Mouse (Mus musculus) kidney, adult 2 months (tissue): ENCODE data around the gene Nrxn3. TPM values are rescaled to one million over a fixed set of nuclear protein-coding genes. Genes with fewer than 3 reads are reported as not detected.

Source experiments
- DNase-seq: peaks from one replicate; pipeline ENCODE4 v3.0.0; 2021
- H3K27ac ChIP-seq: fragments of 200-500 bp; 2 replicates; pipeline ENCODE4 v1.5.1; 2012; ENCODE audit warnings: low read depth, low read length, control low read depth, inconsistent platforms; ENCODE audit not compliant: insufficient read depth
- H3K27me3 ChIP-seq: fragments of 200-500 bp; replicated peaks from 2 replicates; pipeline ENCODE4 v1.6.1; 2012; ENCODE audit warnings: mild to moderate bottlenecking, moderate library complexity, low read length, inconsistent platforms; ENCODE audit not compliant: control insufficient read depth, insufficient read depth
- H3K36me3 ChIP-seq: fragments of 200-500 bp; 2 replicates; pipeline ENCODE4 v1.6.1; 2012; ENCODE audit warnings: mild to moderate bottlenecking, moderate library complexity, low read length, inconsistent platforms; ENCODE audit not compliant: control insufficient read depth, insufficient read depth
- H3K4me1 ChIP-seq: fragments of 200-500 bp; 2 replicates; pipeline ENCODE4 v1.6.1; 2011; ENCODE audit warnings: low read length; ENCODE audit not compliant: control insufficient read depth, insufficient read depth
- H3K4me3 ChIP-seq: fragments of 200-500 bp; 2 replicates; pipeline ENCODE4 v1.5.1; 2011; ENCODE audit warnings: mild to moderate bottlenecking, low read depth, low read length, control low read depth; ENCODE audit not compliant: insufficient read depth
- CTCF ChIP-seq: fragments of 200-500 bp; conservative IDR thresholded peaks from 2 replicates; pipeline ENCODE4 v1.5.1; 2011; ENCODE audit warnings: low read depth, mild to moderate bottlenecking, control low read depth, low read length, moderate library complexity, mixed read lengths; ENCODE audit not compliant: insufficient read depth, insufficient read length
- POLR2A ChIP-seq: fragments of 200-500 bp; IDR thresholded peaks from one replicate; pipeline ENCODE4 v1.6.1; 2011; ENCODE audit warnings: low read depth, low read length, control low read depth
- WGBS: fragments of 180-500 bp; shearing (Covaris S2); methylation state at CpG from one replicate; pipeline ENCODE4 v1.1.7; 2018; 5-methylcytosine and 5-hydroxymethylcytosine counted together
- polyA plus RNA-seq: library from polyadenylated mRNA; depleted of rRNA; stranded (reverse); fragments of >200 nt; gene quantifications from 2 replicates; pipeline ENCODE4 v1.2.3, GENCODE M21; 2012

The Nrxn3 gene
- polyA plus RNA-seq, 1 experiment: 0.39 TPM

DNA sequence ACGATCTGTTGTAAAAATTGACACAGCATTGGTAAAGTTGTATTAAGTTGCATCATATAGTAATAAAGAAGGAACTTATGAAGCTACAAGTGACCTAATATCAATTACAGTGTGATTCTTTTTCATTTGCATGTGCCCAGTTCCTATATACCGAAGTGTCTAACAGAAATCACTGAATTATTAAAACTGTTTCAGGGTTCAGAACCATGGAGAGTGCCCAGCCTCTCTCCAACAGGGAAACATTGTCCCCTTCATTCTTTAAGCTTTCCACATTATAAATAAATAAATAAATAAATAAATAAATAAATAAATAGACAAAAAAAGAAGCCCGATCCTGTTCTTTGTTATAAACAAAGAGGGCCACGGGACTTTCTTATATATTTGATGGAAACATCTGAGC is 140.4 kb downstream of the Nrxn3 start:
- DNase-seq: no peak
- WGBS: 83% methylated on average over 4 of the region's 4 CpGs
- no peaks in the 10 kb centered on the region for H3K4me1 ChIP-seq

DNA sequence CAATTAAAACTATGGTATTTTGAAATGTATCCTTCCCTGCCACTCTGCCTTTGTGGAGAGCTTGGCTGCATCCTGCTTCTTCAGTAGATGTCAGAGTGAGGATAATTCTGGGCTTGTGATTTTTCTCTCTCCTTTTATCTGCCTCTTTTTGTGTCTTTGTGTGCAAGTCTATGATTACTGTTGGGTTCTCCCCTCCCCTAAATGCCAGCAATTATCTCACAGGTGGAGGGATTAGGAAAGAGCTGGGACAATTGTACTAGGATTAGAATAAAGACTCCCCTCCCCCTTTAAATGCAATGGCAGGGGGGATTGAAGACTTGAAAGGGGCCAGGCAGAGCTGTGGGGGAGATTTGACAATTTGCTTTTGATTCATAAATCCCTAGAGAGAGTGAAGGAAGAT is 145.6 kb downstream of the Nrxn3 start:
- DNase-seq: no peak
- TF ChIP-seq CTCF (no peak), POLR2A (no peak)
- no peaks in the 10 kb centered on the region for H3K36me3 ChIP-seq
- H3K4me3 ChIP-seq: no peak overlapping the region
- H3K27ac ChIP-seq: no peak overlapping the region
- H3K4me1 ChIP-seq: no peaks in the 10 kb centered on the region
- H3K27me3 ChIP-seq: no peaks in the 10 kb centered on the region

More for the DNA sequence above, 140.4 kb downstream of the Nrxn3 start:
- no peaks in the 10 kb centered on the region for H3K27me3 ChIP-seq
- no peak overlapping the region for H3K4me3 ChIP-seq
- H3K27ac ChIP-seq: no peak overlapping the region
- H3K36me3 ChIP-seq: no peaks in the 10 kb centered on the region
- TF ChIP-seq POLR2A (no peak), CTCF (no peak)

DNA sequence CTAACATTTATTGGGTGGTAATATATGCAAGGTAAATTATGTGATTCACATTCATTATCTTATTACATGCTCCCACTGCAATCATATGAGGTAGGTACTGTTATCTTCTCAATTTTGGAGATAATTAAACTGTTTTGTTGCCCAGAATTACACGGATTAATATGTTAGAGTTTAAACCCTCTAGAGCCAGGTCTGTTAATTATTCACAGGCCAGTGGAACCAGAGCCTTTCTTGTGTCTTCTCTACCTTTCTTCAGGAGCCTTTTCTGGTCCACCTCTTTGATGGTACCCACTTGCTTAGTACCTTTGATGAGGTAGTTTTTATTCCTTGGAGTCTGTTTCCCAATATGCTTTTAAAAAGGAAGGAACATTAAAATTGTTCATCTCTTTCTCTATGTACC is 174.7 kb downstream of the Nrxn3 start:
- H3K27me3 ChIP-seq: no peaks in the 10 kb centered on the region
- no peaks in the 10 kb centered on the region for H3K36me3 ChIP-seq
- TF ChIP-seq POLR2A: no peak
- TF ChIP-seq CTCF: no peak
- DNase-seq: peak; percentile 67
- no peaks in the 10 kb centered on the region; the same call in 1 of the 2 replicates for H3K4me1 ChIP-seq
- H3K4me3 ChIP-seq: no peak overlapping the region
- H3K27ac ChIP-seq: no peak overlapping the region
- 29% methylated on average over 1 of the region's 1 CpGs for WGBS

DNA sequence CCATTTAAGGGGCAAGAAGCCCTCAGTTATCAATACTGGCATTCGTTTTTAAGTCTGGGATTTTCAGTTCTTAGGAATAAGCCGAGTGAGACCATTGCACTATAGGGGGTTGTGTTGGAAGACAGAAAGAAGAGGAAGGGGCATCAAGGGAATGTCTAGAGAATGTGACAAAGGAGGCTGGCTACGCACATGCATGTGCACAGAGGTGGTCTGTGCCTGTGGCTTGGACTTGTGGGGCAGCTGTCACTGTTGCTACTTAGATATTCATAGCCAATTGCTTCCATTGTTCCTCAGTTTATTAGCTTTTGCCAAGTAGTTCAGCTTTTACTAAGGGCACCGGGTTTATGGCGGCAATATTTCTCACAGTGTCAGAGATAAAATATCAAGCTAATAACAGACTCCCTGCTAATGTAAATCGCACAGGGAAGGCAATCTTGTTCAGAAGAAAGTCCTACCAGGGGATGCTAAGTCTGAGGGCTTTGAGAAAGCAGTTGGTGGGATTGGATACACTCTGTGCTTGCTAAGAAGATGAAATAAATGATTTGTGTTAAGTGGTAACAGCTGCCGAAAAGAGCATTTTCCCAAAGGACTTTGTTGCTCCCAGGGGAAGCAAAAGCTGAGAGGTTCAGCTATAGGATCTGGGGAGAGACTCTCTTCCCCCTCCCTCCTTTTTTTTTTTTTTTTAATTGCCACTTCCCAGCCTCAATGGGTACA is 177.5 kb downstream of the Nrxn3 start:
- Histone ChIP-seq H3K27me3 (no peaks in the 10 kb centered on the region), H3K4me1 (no peaks in the 10 kb centered on the region; the same call in 1 of the 2 replicates), H3K4me3 (no peak overlapping the region), H3K27ac (no peak overlapping the region), H3K36me3 (no peaks in the 10 kb centered on the region)
- DNase-seq: no peak
- TF ChIP-seq CTCF (no peak), POLR2A (no peak)
- 50% methylated on average over 7 of the region's 7 CpGs for WGBS

DNA sequence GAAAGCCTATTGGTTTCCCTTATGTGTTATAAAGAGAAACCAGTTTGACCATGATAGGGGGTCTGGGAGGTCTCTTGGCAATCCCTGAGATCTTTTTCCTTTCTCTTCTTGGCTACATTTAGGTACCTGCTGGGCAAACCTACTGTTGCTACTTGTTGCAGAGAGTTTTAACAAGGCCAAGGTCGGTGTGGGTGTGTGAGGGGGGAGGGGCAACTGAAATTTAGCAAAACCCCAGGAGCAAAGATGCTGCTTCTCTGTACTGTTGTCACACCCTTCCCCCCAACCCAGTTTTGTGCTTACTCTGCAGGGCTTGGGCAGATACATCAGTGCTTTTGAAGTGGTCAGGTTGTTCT is 178.0 kb downstream of the Nrxn3 start:
- no peak overlapping the region for H3K27ac ChIP-seq
- H3K4me1 ChIP-seq: no peaks in the 10 kb centered on the region; the same call in 1 of the 2 replicates
- no peak for TF ChIP-seq CTCF
- TF ChIP-seq POLR2A: no peak
- H3K36me3 ChIP-seq: no peaks in the 10 kb centered on the region
- no peak for DNase-seq
- WGBS: 10% methylated on average over 1 of the region's 1 CpGs
- no peak overlapping the region for H3K4me3 ChIP-seq
- no peaks in the 10 kb centered on the region for H3K27me3 ChIP-seq

DNA sequence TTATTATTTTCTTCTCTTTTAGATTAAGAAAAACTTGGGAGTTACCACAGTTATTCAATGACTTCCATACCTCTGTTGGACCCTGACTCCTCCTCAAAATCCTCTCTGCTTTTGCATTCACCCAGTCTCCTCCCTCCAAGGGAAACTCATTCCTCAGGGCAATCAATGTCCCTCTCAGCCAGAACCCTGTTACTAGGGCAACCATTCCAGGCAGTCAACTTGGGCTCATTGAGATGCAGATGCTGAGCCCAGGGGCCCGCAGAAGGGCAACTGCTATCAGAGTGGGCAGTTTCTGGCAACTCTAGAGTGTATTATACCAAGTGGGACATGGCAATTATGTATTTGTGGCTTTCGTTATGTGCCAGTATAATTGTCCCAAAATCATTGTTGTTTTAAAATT is 188.1 kb downstream of the Nrxn3 start:
- Histone ChIP-seq H3K27me3 (no peaks in the 10 kb centered on the region), H3K36me3 (no peaks in the 10 kb centered on the region), H3K4me1 (no peaks in the 10 kb centered on the region), H3K4me3 (no peak overlapping the region), H3K27ac (no peak overlapping the region)
- no peak for TF ChIP-seq POLR2A
- TF ChIP-seq CTCF: no peak
- WGBS: 43% methylated on average over 2 of the region's 2 CpGs
- no peak for DNase-seq

DNA sequence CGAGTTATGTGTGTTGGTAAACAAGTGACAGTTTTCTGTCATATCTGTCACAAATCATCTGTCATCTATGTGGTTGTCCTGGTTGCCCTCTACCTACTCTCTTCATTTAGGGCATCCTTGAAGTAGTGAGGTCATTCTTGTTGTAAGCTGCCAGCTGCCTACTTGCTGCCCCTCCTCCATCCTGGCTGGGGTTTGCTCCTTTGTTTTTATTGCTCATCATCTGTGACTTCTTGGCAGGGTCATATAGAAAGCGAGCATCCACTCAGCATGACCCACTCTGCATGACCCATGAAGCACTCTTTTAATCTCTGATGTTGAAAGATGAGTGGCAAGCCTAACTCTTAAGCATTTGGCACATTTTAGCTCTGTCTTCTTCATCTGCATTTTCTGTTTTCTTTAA is 194.1 kb downstream of the Nrxn3 start:
- DNase-seq: no peak
- no peak for TF ChIP-seq POLR2A
- TF ChIP-seq CTCF: no peak
- Histone ChIP-seq H3K27ac (no peak overlapping the region), H3K27me3 (no peaks in the 10 kb centered on the region), H3K4me1 (no peaks in the 10 kb centered on the region), H3K4me3 (no peak overlapping the region), H3K36me3 (no peaks in the 10 kb centered on the region)
- 63% methylated on average over 2 of the region's 2 CpGs for WGBS
